Mouse (Mus musculus) adrenal gland, adult (tissue): ENCODE results near the gene Dhdh.
"Not testable (repeated sequence)": the region's sequence is repeated elsewhere in the genome, so short reads cannot be mapped to it uniquely, and the experiment has no call there.

ENCODE experiments used
- DNase-seq, 2 experiments: peaks; one replicate each; pipeline ENCODE4 v3.0.0; 2022 to 2023; ENCODE audit warnings: low spot score in 1 of 2; ENCODE audit not compliant: inconsistent age in 2 of 2

Dhdh gene

DNA sequence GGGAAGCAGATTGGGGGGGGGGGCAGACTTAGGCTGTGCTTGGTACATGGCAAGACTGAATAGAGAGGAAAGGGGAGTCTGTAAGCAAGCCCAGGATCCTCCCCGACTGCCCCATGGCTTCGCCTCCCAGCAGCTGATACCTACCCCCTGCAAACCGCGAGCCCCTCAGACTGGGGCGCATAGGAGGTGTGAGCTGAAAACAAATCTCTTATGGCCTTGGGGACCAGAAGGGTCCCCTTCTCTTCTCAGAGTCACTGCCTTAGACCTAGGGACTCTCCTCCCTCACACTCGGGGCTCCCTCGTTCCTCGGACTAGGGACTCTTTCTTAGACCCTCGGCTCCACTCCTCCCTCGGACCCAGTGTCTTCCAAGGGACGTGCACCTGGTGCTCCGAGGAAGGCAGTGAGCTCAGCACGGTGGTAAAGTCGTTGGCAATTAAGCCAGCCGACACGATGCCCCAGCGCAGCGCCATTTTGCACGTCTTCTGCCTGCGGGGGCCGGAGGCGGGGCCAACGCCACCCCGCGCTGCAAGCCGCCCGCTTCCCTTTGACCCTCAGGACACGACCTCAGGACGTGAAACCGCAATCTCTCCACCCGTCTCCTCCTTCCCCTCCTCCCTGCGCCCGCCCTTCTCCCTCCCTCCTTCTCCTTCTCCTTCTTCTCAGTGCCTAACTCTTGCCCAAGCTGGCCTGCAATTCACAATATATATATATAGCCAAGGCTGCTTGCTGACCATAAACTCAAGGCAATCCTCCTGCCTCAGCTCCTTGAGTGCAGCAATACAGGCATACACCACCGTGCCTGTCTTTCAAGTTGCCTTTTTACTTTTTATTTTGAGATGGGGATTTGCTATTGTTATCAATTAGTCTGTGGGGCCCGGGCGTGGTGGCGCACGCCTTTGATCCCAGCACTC is at the start of gene Dhdh:
Dhdh (minus strand) TSS at position 513 of the 912 bp plus-strand sequence.
- peak; percentile 87 to 93 for DNase-seq

DNA sequence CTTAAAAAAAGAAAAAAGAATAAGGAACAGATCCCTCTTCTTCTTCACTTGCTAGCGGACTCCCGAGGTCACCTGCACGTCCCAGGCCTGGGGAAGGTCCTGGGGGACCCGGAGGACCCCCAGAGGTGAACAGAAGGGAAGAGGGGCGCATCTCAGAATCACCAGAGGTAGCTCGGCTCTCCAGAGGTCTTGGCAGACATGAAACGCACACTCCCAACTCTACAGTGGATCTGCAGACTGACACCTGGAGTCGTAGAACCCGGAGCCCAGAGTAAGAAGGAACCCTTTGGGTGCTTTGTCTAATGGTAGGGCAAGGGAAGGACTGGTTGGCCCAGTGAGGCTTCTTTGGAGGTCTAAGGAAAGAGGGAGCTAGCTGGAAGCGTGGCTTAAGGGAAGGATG is 49.0 kb upstream of the Dhdh start:
- no peak for DNase-seq

DNA sequence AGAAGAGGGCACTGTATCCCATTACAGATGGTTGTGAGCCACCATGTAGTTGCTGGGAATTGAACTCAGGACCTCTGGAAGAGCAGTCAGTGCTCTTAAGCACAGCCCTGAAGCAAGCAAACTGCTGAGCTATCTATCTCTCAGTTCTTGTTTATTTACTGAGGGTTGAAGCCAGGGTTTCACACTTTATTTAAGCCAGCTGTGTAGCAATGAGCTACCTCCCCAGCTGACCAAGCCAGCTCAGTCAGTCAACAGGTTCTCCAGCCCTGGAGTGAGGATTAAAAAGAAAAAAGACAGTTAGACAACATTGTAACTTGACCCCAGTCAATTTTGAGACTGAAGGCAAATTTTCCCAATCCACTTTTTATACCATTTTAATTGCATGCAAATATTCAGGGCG is 47.1 kb upstream of the Dhdh start:
- no peak for DNase-seq

DNA sequence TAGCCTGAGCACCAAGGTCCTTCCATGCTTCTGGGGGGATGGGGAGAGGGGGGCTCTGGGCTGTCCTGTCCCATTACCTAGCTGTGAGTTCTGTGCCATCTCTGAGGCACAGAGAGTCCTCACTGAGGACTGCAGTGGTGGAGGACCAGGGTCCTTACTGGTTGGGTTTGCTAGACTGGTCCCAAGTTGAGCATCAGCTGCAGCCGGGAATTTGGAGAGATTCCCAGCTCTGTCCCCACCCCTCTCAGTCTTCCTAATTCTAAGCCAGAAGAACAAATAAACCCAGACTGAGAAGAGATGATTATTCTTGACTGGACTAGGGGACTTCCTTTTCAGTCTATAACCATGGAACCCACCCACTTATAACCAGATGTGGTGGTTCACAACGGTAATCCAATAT is 42.0 kb upstream of the Dhdh start:
- no peak for DNase-seq

DNA sequence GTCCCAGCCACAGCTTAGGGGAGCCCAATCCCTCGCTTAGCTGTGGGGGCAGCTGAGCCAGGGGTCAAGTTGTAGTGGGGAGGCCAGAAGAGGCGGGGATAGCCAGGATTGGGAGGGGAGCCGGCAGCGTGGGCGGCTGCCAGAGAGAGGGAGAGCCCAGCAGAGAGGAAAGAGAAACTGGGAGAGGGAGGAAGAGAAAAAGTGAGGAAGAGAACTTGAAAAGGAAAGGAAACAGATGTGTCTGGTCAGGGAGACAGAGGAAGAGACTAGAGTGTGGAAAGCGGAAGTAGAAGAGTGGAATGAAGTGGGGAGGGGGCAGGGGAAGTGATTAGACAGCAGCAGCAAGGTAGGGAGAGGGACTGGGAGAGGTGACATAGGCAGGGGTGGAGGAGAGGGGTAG is 40.9 kb upstream of the Dhdh start:
- DNase-seq, result no peak

DNA sequence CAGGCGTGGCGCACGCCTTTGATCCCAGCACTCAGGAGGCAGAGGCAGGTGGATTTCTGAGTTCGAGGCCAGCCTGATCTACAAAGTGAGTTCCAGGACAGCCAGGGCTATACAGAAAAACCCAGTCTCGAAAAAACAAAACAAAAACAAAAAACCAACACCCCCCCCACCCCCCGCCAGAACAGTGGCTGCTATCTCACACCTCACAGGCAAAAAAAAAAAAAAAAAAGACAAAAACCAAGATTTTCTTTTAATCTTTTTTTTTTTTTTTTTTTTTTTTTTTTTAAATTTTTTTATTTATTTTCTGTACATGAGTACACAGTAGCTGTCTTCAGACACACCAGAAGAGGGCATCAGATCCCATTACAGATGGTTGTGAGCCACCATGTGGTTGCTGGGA is 38.6 kb upstream of the Dhdh start:
- DNase-seq, result not testable (repeated sequence)

DNA sequence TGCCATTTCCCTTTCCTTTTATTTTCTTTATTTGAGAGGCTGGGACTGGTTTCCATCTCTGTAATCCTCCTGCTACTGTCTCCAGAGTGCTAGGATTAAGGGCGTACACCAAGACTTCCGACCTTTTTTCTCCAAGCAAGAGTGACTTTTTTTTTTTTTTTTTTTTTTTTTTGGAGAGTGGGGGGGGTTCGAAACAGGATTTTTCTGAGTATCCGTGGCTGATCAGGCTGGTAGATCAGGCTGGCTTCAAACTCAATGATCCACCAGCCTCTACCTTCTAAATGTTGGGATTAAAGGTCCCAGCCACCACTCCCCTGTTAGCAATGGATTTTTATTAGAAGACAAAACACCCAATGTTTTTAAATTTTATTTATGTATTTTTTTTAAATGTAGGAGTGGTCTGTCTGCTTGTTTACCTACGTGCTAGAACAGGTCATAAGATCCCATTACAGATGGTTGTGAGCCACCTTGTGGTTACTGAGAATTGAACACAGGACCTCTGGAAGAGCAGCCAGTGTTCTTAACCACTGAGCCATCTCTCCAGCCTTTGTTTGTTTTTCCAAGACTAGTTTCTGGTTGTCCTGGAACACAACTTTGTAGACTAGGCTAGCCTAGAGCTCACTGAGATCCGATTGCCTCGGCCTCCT is 38.0 kb upstream of the Dhdh start:
- DNase-seq, result peak in 1 of 2 experiments; percentile 75

DNA sequence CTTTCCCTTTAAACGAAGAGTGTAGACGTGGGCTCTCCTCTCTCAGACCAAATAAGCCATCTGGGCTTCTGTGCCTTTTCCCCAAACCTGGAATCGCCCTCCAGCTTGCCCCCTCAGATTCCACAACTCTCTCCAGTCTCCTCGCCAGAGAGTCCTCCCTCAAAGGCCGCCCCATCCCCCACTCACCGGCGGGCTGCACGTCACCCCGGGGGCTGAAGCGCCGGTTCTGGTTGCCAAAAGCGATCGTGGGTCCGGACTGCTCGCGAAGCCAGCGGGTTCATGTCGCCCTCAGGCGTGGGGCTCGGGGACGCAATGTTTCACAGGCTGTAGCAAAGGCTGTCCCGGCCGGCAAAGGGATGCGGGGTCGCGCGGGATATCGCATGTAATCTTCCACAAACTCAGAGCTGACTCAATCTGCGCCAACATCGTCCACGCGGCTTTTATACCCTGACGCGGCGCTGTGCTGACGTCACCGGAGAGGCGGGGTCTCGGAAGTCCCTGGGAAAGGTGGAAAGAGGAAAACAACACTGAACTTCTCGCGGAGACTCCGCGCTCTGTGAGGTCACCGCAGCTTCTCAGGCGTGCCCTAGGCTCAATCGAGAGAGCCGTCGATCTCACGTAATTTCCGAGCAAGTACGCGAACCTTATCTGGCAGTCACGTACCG is 37.3 kb upstream of the Dhdh start, which contains the start of the genes Ppp1r15a and Plekha4:
Ppp1r15a (minus strand) TSS at position 460 of the 665 bp plus-strand sequence.
Plekha4 (plus strand) TSS at position 522 of the 665 bp plus-strand sequence.
- peak; percentile 96 to 100 for DNase-seq

DNA sequence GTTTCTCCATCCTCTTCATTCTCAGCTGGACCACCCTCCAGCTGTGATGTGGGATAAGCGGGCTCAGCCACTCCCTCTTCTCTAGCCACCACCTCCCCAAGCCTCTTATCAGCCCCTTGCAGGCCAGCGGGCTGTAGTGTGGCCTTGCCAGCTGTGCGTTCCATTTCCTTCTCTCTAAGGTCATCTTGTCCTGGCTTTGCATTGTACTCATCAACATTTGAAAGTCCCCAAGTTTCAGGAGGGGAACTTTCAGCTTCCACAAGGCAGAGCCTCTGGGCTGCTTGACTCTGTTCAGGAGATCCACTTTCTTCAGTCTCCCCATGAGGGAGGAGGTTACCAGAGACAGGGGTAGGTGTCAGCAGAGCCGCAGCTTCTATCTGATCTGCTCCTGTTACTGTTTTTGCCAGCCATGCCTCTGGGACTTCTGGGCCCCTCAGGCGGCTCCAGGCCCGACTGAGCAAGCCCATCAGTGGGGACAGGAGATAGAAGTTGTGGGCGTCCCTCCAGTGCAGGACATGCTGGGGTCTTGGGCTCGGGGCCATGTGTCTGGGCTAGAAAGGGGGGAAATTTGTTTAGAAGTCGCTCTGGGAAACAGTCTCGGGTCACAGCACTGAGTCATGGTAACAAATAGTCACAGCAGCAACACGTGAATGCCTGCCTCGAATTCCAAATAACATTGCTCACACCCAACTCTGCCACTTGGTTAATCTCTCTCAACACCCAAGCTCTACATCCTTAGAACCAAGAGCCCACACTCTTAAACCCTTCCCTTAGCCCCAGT is 36.4 kb upstream of the Dhdh start:
- DNase-seq, result peak; percentile 66 to 88

DNA sequence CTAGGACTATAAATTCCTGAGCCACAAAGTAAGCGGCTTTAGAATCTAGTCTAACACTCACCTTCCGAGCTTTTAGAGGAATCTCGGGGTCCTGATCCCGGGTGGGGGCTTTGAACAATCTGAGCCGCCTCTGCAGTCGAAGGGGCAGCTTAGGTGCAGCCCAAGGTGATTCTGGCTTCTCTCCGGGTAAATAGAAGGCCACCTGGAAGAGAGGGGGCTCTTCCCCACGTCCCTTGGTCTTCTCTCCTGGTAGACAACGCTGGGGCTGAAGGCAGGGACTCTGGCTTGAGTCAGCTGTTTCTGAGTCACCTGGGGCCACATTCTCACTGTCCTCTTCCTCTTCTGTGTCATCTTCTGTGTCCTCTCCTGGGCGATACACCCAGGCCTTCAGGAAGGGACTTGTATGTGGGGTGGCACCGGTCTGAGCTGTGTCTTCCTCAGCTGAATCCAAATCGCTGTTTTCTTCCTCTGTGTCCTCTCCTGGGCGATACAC is 35.1 kb upstream of the Dhdh start:
- DNase-seq, result peak; percentile 55 to 72

DNA sequence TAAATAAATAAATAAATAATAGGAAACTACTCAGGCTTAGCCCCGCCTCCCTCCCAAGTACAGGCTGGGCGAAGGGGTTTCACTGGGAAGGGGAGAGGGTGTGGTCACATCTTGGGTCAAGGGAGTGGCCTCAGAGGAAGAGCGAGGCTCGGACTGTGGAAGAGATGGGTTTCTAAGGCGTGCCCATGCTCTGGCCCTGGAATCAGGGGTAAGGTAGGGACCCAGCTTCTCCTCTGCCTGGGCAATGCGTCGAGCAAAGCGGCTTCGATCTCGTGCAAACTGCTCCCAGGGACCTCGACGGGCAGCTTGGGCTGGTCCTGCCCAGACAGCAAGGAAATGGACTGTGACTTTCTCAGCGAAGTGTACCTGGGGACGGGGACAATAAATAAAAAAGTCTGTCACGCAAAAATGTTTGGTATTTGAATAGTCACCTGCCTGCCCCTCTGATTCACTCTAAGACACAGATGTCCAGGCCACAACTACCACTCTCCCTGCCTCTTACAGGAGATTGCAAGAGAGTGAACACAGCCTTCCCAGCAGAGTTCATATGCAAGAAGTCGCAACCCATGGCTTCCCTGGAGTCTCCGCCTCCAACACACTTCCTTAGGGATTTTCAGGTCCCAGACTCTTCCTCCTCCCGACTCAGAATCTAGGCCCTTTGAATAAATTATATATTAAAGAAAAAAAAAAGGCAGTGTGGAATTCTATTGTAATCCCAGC is 34.5 kb upstream of the Dhdh start:
- DNase-seq, result peak; percentile 41 to 63

DNA sequence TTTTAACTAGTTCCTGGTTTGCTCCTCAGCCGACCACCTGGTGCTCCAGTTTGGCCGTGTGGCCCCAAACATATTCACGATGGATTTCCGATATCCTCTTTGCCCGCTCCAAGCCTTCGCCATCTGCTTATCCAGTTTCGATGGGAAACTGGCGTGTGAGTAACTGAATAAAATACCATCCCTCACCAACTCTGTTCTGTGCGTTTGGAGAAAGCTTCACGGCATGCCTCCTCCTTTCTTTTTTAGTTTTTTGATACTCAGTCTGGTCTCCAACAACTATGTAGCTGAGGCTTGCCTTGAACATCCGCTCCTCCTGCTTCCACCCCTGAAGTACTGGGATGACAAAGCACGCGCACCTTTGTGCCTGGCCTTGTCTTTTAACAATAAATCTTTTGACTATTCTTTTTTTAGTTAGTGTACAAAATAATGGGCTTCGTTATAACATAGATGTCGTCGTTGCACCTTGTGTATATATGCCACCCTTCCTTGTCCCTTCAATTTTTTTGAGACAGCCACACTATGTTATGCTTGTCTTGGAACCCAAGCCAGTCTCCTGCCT is 33.7 kb upstream of the Dhdh start:
- DNase-seq, result no peak

DNA sequence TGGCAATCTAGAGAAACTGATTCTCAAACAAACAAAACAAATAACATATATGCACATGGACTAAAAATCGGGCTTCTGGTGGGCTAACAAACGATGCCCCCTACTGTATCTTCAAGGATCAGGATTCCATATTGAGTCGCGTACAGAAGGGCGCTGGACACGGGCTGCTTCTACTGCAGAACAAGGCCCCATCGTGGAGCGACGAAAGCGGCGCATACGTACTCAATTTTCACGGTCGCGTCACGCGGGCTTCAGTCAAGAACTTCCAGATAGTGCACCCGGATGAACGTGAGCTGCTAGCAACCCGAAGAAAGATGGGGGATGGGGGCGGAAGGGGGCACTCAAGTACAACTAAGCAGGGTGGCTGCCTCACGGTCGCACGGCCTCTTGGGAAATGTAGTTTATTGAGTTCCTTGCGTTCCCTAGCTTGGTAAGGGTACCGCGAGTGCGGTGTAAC is 33.2 kb upstream of the Dhdh start:
- DNase-seq, result peak; percentile 90 to 96

DNA sequence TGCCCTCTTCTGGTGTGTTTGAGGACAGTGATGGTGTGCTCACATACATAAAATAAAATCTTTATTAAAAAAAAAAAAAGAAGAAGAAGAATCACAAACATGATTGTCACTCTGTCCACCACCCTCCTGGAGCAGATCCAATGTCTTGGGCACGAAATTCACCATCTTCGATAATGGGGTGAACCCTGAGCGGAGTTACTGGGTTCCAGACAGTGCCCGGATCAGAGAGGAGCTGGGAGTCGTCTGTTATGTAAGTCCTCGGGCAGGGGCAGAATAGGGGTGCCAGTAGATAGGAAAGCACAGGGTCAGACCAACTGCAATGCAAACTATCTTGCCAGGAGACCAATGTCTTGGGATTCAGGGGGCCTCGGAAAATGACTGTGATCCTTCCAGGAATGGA is 32.0 kb upstream of the Dhdh start:
- DNase-seq, result no peak

DNA sequence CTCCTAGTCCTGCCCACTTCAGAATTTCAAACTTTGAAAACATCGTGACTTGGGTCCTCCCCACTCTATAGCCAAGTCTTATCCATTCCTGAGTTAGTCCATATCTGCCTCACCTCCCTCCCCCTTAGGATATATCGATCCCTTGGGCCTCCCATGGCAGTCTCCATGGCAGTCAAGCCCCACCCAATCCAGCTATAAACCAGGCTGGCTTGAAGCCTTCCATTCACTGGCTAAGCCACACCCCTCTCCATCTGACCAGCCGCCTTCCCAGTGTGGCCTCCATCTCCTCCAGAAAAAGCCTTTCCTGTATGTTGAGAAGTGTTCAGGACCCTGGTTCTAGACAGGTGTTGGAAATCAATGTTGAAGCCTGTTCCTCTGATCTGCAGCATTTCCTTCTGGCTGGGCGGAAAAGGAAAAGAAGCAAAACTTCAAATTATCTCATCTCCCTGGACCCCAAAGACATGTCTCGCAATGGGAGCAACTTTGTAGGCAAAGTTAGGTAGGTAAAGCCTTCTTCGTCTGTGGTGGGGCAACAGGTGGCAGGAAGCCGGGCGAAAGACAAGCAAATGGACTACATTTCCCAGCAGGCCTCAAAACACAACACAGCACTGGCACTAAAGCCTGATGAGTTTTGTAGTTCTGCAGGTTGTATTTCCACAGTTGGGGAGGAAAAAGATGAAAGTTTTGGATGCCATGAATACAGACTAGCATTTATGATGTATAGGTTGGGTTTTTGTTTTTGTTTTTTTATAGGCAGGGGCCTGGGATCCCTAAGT is 30.9 kb upstream of the Dhdh start:
- DNase-seq, result no peak

DNA sequence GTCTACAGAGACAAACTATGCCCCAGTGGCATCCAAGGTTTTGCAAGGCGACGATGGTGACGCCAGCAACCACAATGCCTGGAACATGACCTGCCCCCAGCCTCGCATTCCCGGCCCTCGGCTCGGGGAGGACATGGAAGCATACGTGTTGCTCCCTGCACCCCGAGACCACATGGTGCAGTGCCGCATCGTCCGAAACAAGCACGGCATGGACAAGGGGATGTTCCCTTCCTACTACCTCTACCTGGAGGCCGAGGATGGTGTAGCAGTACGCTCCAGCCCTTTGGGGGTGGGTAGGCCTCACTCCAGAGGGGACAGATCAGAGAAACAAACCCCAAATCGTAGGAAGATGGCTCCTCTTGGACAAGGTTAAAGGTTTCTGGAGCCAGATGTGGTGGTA is 30.0 kb upstream of the Dhdh start:
- DNase-seq, result no peak

DNA sequence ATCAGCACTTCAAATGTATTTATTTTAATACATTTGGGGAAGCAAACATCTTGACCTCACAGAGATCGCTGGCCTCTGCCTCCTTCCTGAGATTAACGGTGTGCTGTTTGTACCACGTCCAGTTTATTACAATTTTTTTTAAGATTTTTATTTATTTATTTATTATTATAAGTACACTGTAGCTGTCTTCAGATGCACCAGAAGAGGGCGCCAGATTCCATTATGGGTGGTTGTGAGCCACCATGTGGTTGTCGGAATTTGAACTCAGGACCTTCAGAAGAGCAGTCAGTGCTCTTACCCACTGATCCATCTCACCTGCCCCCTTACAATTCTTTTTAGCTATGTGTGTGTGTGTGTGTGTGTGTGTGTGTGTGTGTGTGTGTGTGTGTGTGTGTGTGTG is 28.2 kb upstream of the Dhdh start:
- peak in 1 of 2 experiments; percentile 59 for DNase-seq

DNA sequence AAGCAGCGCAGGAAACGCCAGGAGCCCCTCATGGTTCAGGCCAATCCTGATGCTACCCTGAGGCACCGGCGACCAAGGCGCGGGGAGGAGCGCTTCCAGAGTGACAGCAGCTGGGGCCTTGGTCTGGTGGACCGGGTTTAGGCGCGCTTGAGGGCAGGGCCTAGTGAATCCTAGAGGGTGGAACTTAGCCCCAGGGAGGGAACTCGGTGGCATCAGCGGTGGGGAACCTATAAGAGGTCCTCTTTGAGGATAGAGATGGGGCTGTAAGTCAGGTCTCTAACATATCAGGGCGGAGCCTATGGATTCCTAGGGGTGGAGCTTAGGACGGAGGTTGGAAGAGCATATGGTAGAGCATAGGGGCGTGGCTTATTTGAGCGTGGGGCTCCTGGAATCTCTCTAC is 26.8 kb upstream of the Dhdh start:
- no peak for DNase-seq

DNA sequence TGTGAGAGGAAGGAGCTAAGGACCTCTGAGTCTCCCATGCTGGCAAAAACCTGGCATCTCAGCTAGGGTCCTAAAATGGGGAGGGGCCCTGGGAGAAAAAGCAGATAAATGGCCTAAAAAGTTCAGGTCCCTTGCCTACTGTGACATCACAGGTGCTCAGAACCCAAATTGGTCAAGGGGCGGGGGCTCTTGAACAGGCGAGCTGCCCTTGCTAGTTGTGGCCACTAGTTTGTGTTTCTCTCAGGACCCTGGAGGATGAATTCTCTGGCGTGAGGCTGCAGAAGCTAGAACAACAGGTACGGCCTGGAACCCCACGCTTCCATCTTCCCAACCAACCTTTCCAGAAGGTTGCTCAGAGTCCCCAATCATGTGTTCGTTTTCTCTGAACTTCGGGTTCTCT is 25.8 kb upstream of the Dhdh start:
- DNase-seq, result no peak
